Mouse (Mus musculus) heart, embryonic 16.5 days (tissue): ENCODE data around the gene Gm6526. TPM values are rescaled to one million over a fixed set of nuclear protein-coding genes. Genes with fewer than 3 reads are reported as not detected.
"Not testable (repeated sequence)": the region's sequence is repeated elsewhere in the genome, so short reads cannot be mapped to it uniquely, and the experiment has no call there.

Source experiments
- ATAC-seq: fragments of 200-750 bp; cut with Nextera tagmentation; replicated peaks from 2 replicates; pipeline ENCODE4 v1.8.0; 2017; ENCODE audit warnings: moderate number of reproducible peaks; ENCODE audit not compliant: insufficient read depth, low FRiP score; ENCODE audit errors: extremely low read depth
- H3K27ac ChIP-seq: fragments of 300-500 bp; sonication (generic); 2 replicates; pipeline ENCODE4 v1.5.1; 2014; ENCODE audit warnings: mild to moderate bottlenecking, low read length, control low read depth, moderate library complexity
- H3K27me3 ChIP-seq: fragments of 300-500 bp; sonication (generic); 2 replicates; pipeline ENCODE4 v1.6.1; 2014; ENCODE audit warnings: low read length, mixed read lengths; ENCODE audit not compliant: control insufficient read depth, insufficient read depth
- H3K36me3 ChIP-seq: fragments of 300-500 bp; sonication (generic); 2 replicates; pipeline ENCODE4 v1.6.1; 2014; ENCODE audit not compliant: control insufficient read depth, insufficient read depth
- H3K4me1 ChIP-seq: fragments of 300-500 bp; sonication (generic); 2 replicates; pipeline ENCODE4 v1.6.1; 2014; ENCODE audit warnings: low read length, mixed read lengths; ENCODE audit not compliant: control insufficient read depth, insufficient read depth
- H3K4me2 ChIP-seq: fragments of 300-500 bp; sonication (generic); 2 replicates; pipeline ENCODE4 v1.6.1; 2014; ENCODE audit warnings: low read depth, mild to moderate bottlenecking, control low read depth, low read length
- H3K4me3 ChIP-seq: fragments of 300-500 bp; sonication (generic); 2 replicates; pipeline ENCODE4 v1.5.1; 2014; ENCODE audit warnings: mild to moderate bottlenecking, control low read depth, low read length
- H3K9ac ChIP-seq: fragments of 300-500 bp; sonication (generic); 2 replicates; pipeline ENCODE4 v1.6.1; 2014; ENCODE audit warnings: low read length, control low read depth
- H3K9me3 ChIP-seq: fragments of 300-500 bp; sonication (generic); replicated peaks from 2 replicates; pipeline ENCODE4 v1.6.1; 2016; ENCODE audit warnings: low read length; ENCODE audit not compliant: control insufficient read depth
- WGBS: fragments of 180-500 bp; shearing (Covaris S2); extraction: QIAGEN DNeasy Blood & Tissue Kit; methylation state at CpG from one replicate; pipeline ENCODE4 v1.1.7; 2014; 5-methylcytosine and 5-hydroxymethylcytosine counted together
- polyA plus RNA-seq: library from polyadenylated mRNA; unstranded; fragments of >200 nt; fragmentation: Nextera tagmentation; extraction: Ambion mirVana; gene quantifications from 2 replicates; pipeline ENCODE4 v1.2.1, GENCODE M21; 2015

Gm6526 gene
- polyA plus RNA-seq, result not detected in 2 replicates

DNA sequence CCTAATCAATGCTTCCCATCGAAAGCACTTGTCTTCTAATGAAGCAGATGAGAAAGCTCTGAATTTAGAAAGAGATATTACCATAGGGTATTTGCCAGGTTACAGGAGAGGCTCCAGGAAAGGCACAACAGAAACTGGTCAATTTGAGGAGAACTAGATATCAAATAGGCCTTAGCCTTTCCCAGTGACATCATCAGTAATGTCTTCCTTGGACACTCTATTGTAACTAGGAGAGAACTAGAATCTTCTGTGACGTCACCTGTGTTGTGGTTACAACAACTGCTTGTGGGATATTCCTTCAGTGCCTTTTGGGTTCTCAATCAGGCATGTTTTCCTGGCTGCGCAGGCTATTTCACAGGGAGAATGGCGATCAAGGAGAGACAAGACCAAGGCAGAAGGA lies at the start of gene Gm6526:
Gene Gm6526, plus strand, starts transcription at position 301 of the 400 bp plus-strand sequence.
- not testable (repeated sequence) for H3K9me3 ChIP-seq, H3K36me3 ChIP-seq, H3K27ac ChIP-seq, H3K4me2 ChIP-seq, H3K4me3 ChIP-seq, H3K9ac ChIP-seq, H3K4me1 ChIP-seq, H3K27me3 ChIP-seq, ATAC-seq
- 68% methylated on average over 4 of the region's 4 CpGs for WGBS

DNA sequence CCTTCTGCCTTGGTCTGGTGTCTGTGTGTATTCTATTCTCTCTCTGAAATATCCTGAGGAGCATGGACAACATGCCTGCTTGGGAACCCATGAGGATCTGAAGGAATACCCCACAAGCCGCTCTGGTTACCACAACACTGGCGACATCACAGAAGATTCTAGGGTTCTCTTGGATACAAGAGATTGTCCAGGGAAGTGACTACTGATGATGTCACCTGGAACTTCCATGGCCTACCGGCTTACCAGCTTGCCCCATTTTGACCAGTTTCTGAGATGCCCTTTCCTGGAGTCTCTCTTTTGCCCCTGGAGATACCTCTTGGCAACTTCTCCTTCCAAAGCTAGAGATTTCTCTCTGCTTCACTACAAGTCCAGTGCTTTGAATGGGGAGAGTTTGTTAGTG lies 20.3 kb upstream of the Gm6526 start, which contains the start of gene Gm16506:
Gene Gm16506, minus strand, starts transcription at position 101 of the 400 bp plus-strand sequence.
- H3K4me1 ChIP-seq, H3K4me2 ChIP-seq, H3K27me3 ChIP-seq, ATAC-seq, H3K4me3 ChIP-seq, H3K9me3 ChIP-seq, H3K36me3 ChIP-seq, H3K9ac ChIP-seq, H3K27ac ChIP-seq: not testable (repeated sequence)
- WGBS, result 75% methylated on average over 2 of the region's 3 CpGs

- not testable (repeated sequence) for ATAC-seq, H3K9ac ChIP-seq, H3K27ac ChIP-seq, H3K4me3 ChIP-seq, H3K27me3 ChIP-seq, H3K36me3 ChIP-seq, H3K4me2 ChIP-seq, H3K9me3 ChIP-seq, H3K4me1 ChIP-seq
- 78% methylated on average over 3 of the region's 3 CpGs for WGBS
These were observed 37.0 kb downstream of the Gm6526 start, which contains the start of gene Gm8180 for GRCm38 (mm10) chr14:43784645-43785044. Gm8180 (minus strand) TSS chr14:43784745.

DNA sequence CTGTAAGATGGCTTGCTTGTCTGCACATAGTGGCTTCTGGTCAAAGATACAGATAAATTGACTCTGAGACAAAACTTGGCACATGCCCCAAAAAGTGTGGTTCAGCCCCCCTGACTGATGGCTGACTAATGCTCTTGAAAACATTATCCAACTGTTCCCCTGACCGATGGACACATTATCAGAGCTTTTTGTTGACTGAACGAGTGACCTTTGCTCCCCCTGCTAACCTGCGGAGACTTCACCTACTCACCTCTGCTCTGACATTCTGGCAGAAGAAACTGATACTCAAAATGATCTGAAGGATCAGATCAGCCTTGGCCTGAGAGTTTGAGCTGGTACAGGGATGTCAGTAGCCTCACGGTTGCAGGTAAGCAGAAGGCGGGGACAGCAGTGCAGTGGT lies 46.1 kb downstream of the Gm6526 start:
- H3K27me3 ChIP-seq, H3K4me2 ChIP-seq, H3K36me3 ChIP-seq, ATAC-seq, H3K9ac ChIP-seq, H3K4me1 ChIP-seq, H3K9me3 ChIP-seq, H3K27ac ChIP-seq, H3K4me3 ChIP-seq: not testable (repeated sequence)
- WGBS, result 62% methylated on average over 5 of the region's 5 CpGs

- 22% methylated on average over 14 of the region's 14 CpGs for whole genome bisulfite sequencing
These were observed 48.6 kb downstream of the Gm6526 start for GRCm38 (mm10) chr14:43796069-43796904.

DNA sequence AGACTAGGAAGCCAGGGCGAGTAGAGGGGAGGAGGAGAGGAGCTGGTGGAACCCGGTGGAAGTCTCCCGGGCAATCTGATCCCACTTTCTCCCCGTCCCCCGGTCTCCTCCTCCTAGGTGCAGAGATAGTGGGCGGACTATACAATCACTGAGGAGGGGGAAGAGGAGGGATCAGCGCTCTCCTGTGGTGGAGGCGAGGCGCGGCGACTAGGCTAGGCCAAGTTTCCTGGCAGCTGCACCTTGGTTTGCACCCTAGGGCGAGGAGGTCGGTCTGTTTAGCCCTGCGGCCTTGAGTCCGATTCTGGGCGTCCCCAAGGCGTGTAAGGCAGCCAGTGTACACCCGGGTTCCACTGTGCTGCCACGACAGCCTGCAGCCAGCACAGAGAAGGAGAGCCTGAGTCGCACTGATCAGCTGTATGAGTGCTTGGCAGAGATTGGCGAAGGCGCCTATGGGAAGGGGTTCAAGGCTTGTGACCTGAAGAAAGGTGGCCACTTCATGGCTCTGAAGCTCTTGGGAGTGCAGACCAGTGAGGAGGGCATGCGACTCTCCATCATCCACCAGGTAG lies 49.3 kb downstream of the Gm6526 start:
- H3K36me3 ChIP-seq, H3K4me1 ChIP-seq, H3K27me3 ChIP-seq, H3K27ac ChIP-seq, H3K9me3 ChIP-seq, ATAC-seq: not testable (repeated sequence)
- H3K4me2 ChIP-seq, result peak overlapping the region; percentile 55
- peak overlapping the region; percentile 26 for H3K9ac ChIP-seq
- H3K4me3 ChIP-seq, result peak overlapping the region; percentile 30
- 9% methylated on average over 22 of the region's 23 CpGs for WGBS

More at GRCm38 (mm10) chr14:43796069-43796904, 48.6 kb downstream of the Gm6526 start:
- Histone ChIP-seq H3K9me3 (no peaks in the 10 kb centered on the region), H3K27ac (no peak overlapping the region), H3K9ac (no peak overlapping the region; the same call in 1 of the 2 replicates), H3K27me3 (no peaks in the 10 kb centered on the region), H3K36me3 (no peaks in the 10 kb centered on the region), H3K4me3 (peak overlapping the region; percentile 30), H3K4me1 (no peaks in the 10 kb centered on the region), H3K4me2 (peak overlapping the region; percentile 55)
- ATAC-seq, result no peak

GRCm38 (mm10) chr14:43804435-43804834 lies 56.8 kb downstream of the Gm6526 start:
- H3K27me3 ChIP-seq, H3K4me3 ChIP-seq, H3K36me3 ChIP-seq, H3K4me1 ChIP-seq, H3K9ac ChIP-seq, ATAC-seq, H3K27ac ChIP-seq, H3K4me2 ChIP-seq, H3K9me3 ChIP-seq: not testable (repeated sequence)
- WGBS, result 11% methylated on average over 7 of the region's 7 CpGs
